Mouse (Mus musculus) left cerebral cortex, postnatal 25 days (tissue): ENCODE measurements around the gene Tubb4a. TPM values are rescaled to one million over a fixed set of nuclear protein-coding genes. Genes with fewer than 3 reads are reported as not detected.
"Not testable (repeated sequence)": the region's sequence is repeated elsewhere in the genome, so short reads cannot be mapped to it uniquely, and the experiment has no call there.

Experiments used
- DNase-seq, 2 experiments: peaks; one replicate each; pipeline ENCODE4 v3.0.0; 2022; ENCODE audit warnings: low spot score in 2 of 2, mixed read lengths in 1 of 2
- intact Hi-C: fragments of 180-260 bp; cut with DNase I; formaldehyde crosslinking; loops from one replicate; pipeline ENCODE4 v1.15.1; 2025
- total RNA-seq, 2 experiments: library from RNA; stranded (reverse); gene quantifications; 2 replicates each; pipeline ENCODE4 v1.2.3; 2021

Gene Tubb4a
- total RNA-seq, 2 experiments from 2014 or later: 641 to 646 TPM

DNA sequence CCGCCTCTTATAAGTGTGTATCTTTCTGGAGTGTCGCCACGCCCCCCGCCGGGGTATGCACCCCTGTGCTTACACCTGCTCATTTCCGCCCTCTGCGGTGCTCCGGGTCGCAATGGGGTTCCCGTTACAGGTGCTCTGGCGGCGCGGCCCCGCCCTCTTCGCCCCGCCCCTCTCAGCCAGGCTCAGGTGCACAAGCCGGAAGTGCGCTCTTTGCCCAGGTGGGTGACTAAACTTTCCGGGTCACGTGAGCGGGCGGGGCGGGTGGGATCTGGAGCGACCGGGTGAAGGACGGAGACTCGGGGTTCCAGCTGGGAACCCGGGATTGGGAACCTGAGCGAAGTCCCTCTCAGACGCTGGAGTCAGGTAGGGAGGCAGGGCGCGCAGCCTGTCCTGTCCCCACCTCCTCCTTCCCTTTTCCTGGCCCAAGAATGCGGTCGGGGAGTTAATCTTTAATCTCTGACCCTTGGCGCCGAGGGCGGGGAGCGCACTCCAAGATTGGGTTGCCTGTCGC, 25.5 kb downstream of the Tubb4a start:
- intact Hi-C loops: no loop called here
- DNase-seq: no peak

DNA sequence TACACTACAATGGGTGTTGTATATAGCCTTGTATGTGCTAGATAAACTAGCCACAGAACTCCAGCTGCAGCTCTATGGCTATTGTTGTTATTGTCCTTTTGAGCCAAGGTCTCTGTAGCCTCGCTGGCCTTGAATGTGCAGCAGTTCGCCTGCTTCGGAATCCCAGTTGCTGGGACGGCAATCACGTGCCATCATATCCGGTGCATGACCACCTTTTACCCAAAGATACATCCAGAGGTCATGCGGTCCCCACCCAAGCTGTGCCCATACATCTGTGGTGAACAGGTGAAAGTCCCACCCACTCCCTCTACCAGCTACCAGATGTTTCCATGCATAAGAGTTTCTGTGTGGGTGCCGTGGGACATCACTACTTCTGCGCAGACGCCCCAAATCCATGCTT, 26.5 kb downstream of the Tubb4a start:
- intact Hi-C loops: no loop called here
- no peak for DNase-seq

DNA sequence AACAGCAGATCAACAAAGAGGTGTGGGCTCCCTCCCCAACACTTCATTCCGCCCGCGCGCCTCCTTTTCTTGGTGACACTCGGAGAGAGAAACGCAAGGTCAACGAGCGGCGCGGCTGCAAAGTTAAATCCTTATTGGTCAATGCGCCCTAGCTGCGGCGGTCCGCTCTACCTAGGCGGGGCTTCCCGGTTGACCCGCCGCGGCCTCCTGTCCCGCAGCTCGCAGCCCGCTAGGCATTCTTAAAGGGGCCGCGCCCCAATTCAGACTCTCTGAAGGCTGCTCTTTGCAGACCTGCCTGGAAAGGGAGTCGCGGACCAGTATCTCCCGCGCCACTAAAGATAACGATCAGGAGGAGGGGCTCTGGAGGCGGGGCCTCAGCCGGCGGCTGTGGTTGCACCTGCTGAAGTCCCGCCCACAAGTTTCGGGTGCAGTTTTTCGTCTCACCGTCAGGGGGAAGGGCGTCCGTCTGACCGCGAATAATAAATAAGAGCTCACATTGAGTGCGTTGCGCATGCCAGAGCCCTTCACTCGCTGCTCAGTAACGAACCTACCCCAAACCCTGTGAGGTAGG, 27.3 kb downstream of the Tubb4a start:
- peak; percentile 96 to 98 for DNase-seq
- intact Hi-C loops: loop anchor here (1.0 kb wide), 2 partner anchors 27 to 107 kb away; partner anchors contain the start of gene Tubb4a

DNA sequence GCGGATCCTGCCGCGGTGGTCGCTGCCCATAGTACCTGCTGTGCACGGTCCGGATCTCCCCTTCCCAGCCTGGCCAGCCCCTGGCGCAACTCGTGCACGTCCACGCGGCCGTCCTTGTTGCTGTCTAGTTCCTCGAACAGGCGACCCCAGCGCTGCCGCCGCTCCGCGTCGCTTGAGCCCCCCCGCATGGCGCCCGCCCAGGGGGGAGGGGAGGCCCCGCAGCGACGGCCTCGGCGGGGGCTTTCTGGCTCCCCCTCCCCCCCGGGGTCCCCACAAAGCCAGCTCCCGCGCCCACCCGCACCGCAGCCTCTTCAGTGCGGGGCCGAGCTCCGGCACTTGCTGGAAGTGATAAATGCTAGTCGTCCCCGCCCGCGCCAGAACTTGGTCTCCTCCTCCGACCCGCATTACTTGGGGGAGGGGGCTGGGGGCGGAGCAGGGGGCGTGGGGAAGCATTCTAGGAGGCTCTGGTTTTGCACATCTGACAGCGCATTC, 28.1 kb downstream of the Tubb4a start, which contains the start of gene Slc25a23:
TSS of gene Slc25a23 (minus strand) at position 378 of the 492 bp plus-strand sequence.
- peak; percentile 78 to 79 for DNase-seq
- intact Hi-C loops: loop anchor here (1.0 kb wide), 2 partner anchors 28 to 48 kb away; partner anchors contain the start of genes Gm17949, Gtf2f1 and Khsrp

DNA sequence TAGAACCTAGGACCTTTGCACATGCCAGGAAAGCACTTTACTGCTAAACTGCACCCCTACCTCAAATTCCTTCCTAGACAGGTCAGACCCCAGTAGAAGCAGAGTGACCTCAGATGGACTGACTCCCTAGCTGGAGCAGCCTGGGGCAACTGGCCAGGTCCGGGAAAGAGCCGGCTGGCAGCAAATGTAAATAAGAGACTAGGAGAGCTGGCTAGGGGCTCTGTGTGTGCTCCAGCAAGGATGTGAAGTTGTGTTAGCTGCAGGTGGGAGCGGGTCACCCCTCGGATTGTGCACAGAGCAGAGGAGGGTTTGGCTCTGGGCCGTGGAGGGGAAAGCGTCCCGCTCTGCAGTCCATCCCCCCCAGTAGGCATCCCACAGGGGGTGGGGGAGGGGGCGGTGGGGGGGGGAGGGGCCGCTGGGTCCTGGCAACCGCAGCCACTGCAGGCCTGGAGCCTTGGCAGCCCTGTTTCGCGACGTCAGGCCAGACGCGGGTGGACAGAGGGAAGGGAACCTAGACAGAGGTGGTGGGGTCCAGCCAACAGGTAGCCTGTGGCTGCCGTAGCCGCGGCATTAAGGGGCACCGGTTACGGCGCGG, 28.6 kb downstream of the Tubb4a start, which contains the start of gene Crb3:
TSS of gene Crb3 (plus strand) at position 215 of the 595 bp plus-strand sequence.
- DNase-seq: peak in 1 of 2 experiments; percentile 29
- intact Hi-C loops: loop anchor here (1.0 kb wide), 2 partner anchors 28 to 48 kb away; partner anchors contain the start of genes Gm17949, Gtf2f1 and Khsrp

DNA sequence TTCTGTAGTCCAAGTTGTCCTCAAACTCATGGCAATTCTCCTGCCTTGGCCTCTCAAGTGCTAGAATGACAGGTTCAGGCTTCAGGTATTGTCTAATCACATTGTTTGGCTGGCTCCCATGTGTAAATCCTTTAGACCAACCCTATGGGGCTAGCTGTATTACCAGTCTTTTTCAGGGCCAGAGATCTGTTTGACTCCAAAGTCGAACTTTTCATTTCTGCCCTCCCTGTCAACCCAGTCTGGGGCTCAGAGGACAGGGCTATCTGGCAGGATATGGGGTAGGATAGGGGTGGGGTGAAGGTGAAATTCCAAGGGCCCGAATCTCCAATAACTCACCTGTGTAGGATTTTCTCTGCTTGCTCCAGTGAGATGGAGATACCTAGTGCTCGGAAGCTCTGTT, 31.3 kb downstream of the Tubb4a start:
- DNase-seq: no peak
- intact Hi-C loops: no loop called here

DNA sequence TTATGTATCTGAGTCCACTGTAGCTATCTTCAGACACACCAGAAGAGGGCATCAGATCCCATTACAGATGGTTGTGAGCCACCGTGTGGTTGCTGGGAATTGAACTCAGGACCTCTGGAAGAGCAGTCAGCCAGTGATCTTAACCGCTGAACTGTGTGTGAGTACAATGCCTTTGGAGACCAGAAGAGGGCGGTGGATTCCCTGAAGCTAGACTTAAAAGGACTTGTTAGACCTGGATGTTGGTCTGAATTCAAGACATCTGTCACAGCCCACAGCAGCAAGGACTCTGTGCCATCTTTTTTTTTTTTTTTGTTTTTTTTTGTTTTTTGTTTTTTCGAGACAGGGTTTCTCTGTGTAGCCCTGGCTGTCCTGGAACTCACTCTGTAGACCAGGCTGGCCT, 35.9 kb downstream of the Tubb4a start:
- intact Hi-C loops: not testable (repeated sequence)

DNA sequence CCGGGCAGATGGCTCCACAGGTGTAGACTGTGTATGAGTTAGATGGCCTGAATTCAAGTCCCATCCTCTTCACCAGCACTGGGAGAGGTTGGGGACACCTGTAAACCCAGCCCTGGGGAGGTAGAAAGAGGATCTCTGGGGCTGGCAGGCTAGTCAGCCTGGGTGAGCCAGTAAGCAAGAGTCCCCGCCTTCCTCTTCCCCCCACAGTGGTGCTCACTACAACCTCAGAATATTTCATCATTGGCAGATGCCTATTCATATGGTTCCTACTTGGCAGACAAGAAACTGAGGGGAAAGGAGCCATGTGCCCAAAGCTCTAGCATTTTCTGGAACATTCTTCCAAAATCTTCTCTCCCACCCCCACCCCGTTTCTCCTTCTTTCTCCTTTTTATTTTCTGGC, 38.8 kb downstream of the Tubb4a start:
- DNase-seq: no peak
- intact Hi-C loops: no loop called here

More for the DNA sequence above, 35.9 kb downstream of the Tubb4a start:
- DNase-seq: not testable (repeated sequence)

DNA sequence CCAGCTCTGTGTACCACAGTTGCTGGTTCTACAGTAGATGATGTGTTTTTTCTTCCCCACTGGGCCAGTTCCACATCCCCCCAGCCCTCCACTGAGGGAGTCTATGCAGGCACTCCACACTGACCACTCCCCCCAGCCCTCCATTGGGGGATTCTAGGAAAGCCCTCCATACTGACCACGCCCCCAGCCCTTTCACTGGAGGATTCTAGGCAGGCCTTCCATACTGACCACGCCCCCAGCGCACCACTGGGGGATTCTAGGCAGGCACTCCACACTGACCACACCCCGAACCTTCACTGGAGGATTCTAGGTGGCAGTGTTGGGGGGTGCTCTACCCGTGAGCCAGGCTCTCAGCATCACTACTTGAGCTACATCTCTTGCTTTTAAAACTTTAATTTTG, 40.2 kb downstream of the Tubb4a start:
- DNase-seq: no peak
- intact Hi-C loops: no loop called here

DNA sequence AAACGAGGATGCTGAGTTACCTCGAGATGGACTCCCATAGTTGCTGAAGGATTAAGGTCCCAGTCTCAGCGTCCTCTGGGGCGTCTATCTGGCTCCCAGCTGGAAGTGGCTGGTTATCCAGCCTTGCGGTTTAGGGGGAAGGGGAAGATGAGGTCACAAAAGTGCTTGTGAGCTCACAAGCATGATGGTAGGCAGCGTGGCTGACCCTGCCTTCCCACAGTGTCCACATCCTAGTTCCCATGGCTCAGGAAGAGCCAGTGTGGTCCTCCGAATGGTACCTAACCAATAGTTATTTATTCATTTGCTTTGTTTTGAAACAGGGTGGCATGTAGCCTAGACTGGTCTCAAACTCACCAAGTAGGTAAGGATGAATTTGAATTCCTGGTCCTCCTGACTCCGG, 46.0 kb downstream of the Tubb4a start, which contains the start of gene Slc25a41:
TSS of gene Slc25a41 (minus strand) at position 101 of the 400 bp plus-strand sequence.
- no peak for DNase-seq
- intact Hi-C loops: no loop called here

DNA sequence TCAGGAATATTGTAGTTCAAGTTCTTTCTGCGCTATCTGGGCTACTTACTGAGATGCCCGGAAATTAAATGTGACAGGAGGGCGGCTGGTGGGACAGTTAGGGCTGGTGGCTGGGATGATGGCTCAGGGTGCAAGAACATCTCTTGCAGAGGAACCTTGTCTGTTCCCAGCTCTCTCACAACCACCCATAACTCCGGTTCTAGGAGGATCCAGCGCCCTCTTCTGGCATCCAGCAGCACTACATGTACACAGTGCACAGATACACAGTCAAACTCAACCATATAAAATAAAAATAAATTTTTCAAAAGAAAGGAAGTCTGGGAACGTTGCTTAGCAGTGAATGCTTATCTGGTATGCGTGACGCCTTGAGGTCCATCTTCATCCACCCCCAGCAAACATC, 48.6 kb downstream of the Tubb4a start:
- DNase-seq: no peak
- intact Hi-C loops: no loop called here

DNA sequence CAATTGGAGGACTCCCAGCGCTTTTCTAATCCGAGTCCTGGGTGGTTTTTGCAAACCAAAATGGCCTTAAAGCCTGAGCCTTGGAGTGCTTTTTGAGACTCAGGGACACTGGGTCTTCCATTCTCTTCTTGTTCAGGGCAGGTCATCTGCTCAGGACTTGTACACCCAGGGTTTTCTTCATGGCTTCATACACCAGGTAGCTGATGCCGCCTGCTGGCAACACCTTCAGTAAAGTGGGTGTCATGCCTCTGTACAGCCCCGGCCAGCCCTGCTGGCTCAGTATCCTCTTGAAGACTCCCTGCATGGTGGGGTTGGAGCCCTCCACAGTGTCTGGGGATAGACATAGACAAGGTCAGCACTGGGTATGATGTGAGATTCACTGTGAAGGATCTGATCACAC, 54.7 kb downstream of the Tubb4a start:
- no peak for DNase-seq
- intact Hi-C loops: no loop called here

DNA sequence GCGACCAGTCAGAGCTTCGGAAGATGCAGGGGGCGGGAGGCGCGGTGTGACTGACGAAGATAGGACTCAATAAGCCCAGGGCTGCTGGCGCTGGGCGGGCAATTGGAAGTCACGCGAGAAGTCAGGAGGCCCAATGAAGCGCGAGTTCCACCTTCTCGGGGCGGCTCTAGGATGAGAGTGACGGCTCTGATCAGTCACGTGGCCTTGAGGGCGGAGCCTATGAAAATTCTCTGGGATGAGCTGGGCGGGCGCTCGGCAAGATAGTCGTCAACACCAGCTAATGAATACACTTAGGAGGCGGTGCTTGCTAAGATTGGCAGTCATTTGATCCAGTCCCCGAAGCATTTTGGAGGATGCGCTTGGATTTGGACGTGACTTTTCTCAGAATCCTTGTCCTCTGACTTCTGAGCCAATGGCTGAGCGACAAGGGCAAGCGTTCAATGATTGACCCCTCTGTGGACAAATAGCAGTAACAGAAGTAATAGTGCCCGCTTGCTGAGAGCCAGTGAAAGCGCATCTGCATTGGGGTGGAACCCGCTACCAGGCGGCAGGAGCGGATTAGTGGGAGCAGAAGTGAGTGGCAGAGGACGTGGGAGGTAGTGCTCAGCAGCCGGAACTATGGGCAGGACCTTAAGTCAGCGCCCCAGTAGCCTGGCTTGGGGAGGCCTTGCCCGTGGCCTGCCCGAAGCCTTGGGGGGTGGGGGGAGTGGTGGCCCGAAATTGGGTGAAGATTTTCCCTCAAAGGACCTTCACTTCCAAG, 55.7 kb downstream of the Tubb4a start:
- peak; percentile 100 for DNase-seq
- intact Hi-C loops: loop anchor here (1.0 kb wide), 1 partner anchor 27 kb away; the partner anchor contains the start of genes Crb3 and Slc25a23

DNA sequence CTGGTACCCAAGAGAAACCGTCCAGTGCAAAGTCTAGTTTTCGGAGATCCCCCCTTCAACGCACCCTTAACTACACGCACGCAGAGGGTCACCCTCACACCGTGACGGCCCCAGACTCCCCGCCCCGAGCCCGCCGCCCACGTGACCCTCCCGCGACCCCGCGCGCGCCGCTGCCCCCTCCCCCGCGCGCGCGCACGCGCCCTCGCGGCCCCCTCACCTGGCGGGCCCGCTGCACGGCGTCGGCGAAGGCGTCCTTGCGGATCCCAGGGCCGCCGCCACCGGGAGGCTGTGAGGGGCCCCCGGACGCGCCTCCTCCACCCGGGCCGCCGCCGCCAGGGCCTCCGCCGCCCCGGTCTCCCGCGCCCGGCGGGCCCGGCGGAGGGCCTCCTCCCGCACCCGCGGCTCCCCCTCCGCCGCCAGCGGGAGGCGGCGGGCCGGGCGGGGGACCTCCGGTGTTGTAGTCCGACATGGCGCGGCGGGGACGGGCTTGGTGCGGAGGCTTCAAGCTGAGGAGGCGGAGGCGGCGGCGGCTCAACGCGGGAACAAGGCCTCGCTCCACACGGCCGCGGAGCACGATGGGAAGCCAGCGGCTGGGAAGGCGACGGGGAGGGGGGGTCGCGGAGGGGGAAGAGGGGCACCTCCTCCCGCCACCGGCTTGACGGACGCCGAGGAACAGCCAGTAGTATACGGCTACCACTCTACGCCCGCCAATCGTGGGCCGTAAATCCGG, 56.5 kb downstream of the Tubb4a start, which contains the start of gene Khsrp:
TSS of gene Khsrp (minus strand) at position 592 of the 730 bp plus-strand sequence.
- intact Hi-C loops: loop anchor here (1.0 kb wide), 1 partner anchor 28 kb away; the partner anchor contains the start of genes Crb3 and Slc25a23
- DNase-seq: peak in 1 of 2 experiments; percentile 28

Other genes with a start within 250 kb of the Tubb4a start
- not detected for gene Acsbg2, start 213.3 kb downstream of the Tubb4a start, total RNA-seq
- gene 1700061G19Rik, start 212.3 kb downstream of the Tubb4a start, total RNA-seq: not detected
- gene Mllt1, start 152.4 kb downstream of the Tubb4a start, total RNA-seq: 10 to 100 TPM; 69.5 to 71.8 TPM
- gene Acer1, start 105.7 kb downstream of the Tubb4a start, total RNA-seq: not detected
- gene Clpp, start 97.5 kb downstream of the Tubb4a start, total RNA-seq: 10 to 100 TPM; 56.1 to 67.9 TPM
- 10 to 100 TPM; 23.1 to 23.7 TPM for gene Alkbh7, start 90.4 kb downstream of the Tubb4a start, total RNA-seq
- gene Pspn, start 87.8 kb downstream of the Tubb4a start, total RNA-seq: not detected
- gene Gtf2f1, start 76.5 kb downstream of the Tubb4a start, total RNA-seq: 10 to 100 TPM; 53.7 to 58.9 TPM
- under 1 TPM in 1 of 2 experiments, not detected in 1; 0.50 TPM for gene Gm17949, start 76.3 kb downstream of the Tubb4a start, total RNA-seq
- 100 to 1,000 TPM; 103 to 110 TPM for gene Khsrp, start 56.3 kb downstream of the Tubb4a start, total RNA-seq
- not detected for gene Slc25a41, start 46.1 kb downstream of the Tubb4a start, total RNA-seq
- 1 to 10 TPM; 1.2 to 2.4 TPM for gene Crb3, start 28.7 kb downstream of the Tubb4a start, total RNA-seq
- gene Slc25a23, start 27.9 kb downstream of the Tubb4a start, total RNA-seq: 100 to 1,000 TPM; 338 to 348 TPM
- gene Dennd1c, start 9.3 kb downstream of the Tubb4a start, total RNA-seq: 1 to 10 TPM in 1 of 2 experiments, under 1 TPM in 1; 0.78 to 2.2 TPM
- 1 to 10 TPM in 1 of 2 experiments, not detected in 1; 1.2 TPM for gene Tnfsf9, start 17.5 kb upstream of the Tubb4a start, total RNA-seq
- under 1 TPM in 1 of 2 experiments, not detected in 1; 0.44 TPM for gene Cd70, start 62.0 kb upstream of the Tubb4a start, total RNA-seq
- not detected for gene Tnfsf14, start 106.4 kb upstream of the Tubb4a start, total RNA-seq
- under 1 TPM; 0.41 to 0.48 TPM for gene C3, start 140.4 kb upstream of the Tubb4a start, total RNA-seq
- gene Gpr108, start 160.7 kb upstream of the Tubb4a start, total RNA-seq: 10 to 100 TPM; 21.5 to 24.0 TPM
- 1 to 10 TPM; 6.5 to 7.3 TPM for gene Trip10, start 161.7 kb upstream of the Tubb4a start, total RNA-seq
- gene Vav1, start 191.3 kb upstream of the Tubb4a start, total RNA-seq: 1 to 10 TPM; 2.9 to 4.3 TPM